Mouse (Mus musculus) midbrain, embryonic 10.5 days (tissue): Measurements from ENCODE around the gene Mfsd4b4. TPM values are rescaled to one million over a fixed set of nuclear protein-coding genes. Genes with fewer than 3 reads are reported as not detected.

Source experiments
- DNase-seq: peaks from one replicate; pipeline ENCODE4 v3.0.0-alpha.2; 2017; ENCODE audit warnings: low spot score
- H3K27ac ChIP-seq: fragments of 300-500 bp; sonication (generic); replicated peaks from 2 replicates; pipeline ENCODE4 v1.5.1; 2016; ENCODE audit warnings: mild to moderate bottlenecking
- H3K27me3 ChIP-seq: fragments of 300-500 bp; sonication (generic); 2 replicates; pipeline ENCODE4 v1.6.1; 2016; ENCODE audit warnings: low read depth, mild to moderate bottlenecking; ENCODE audit not compliant: poor library complexity, severe bottlenecking
- H3K36me3 ChIP-seq: fragments of 300-500 bp; sonication (generic); 2 replicates; pipeline ENCODE4 v1.6.1; 2016; ENCODE audit warnings: mild to moderate bottlenecking, moderate library complexity
- H3K4me1 ChIP-seq: fragments of 300-500 bp; sonication (generic); 2 replicates; pipeline ENCODE4 v1.6.1; 2016
- H3K4me3 ChIP-seq: fragments of 300-500 bp; sonication (generic); 2 replicates; pipeline ENCODE4 v1.5.1; 2016; ENCODE audit warnings: mild to moderate bottlenecking, moderate library complexity
- H3K9me3 ChIP-seq: fragments of 300-500 bp; sonication (generic); replicated peaks from 2 replicates; pipeline ENCODE4 v1.6.1; 2016; ENCODE audit warnings: mild to moderate bottlenecking
- WGBS: fragments of 180-500 bp; shearing (Covaris S2); methylation state at CpG from one replicate; pipeline ENCODE4 v1.1.7; 2016; 5-methylcytosine and 5-hydroxymethylcytosine counted together
- polyA plus RNA-seq: library from polyadenylated mRNA; unstranded; fragments of >200 nt; fragmentation: Nextera tagmentation; extraction: Ambion mirVana; gene quantifications from 2 replicates; pipeline ENCODE4 v1.2.1, GENCODE M21; 2016

Mfsd4b4 gene
- polyA plus RNA-seq, 1 experiment from 2014 or later: 4.5 TPM

GRCm38 (mm10) chr10:39865509-39865908, 33.5 kb downstream of the Mfsd4b4 start:
- Histone ChIP-seq H3K27me3 (no peaks in the 10 kb centered on the region), H3K36me3 (peaks cover 69% of the 10 kb centered on the region), H3K27ac (no peak overlapping the region), H3K9me3 (no peaks in the 10 kb centered on the region), H3K4me3 (no peak overlapping the region), H3K4me1 (no peaks in the 10 kb centered on the region)
- 86% methylated on average over 2 of the region's 2 CpGs for WGBS
- DNase-seq: no peak

- no peaks in the 10 kb centered on the region for H3K4me1 ChIP-seq
- DNase-seq: no peak
- no peak overlapping the region for H3K27ac ChIP-seq
- H3K36me3 ChIP-seq: peaks cover 78% of the 10 kb centered on the region
- WGBS: 92% methylated on average over 1 of the region's 1 CpGs
- H3K27me3 ChIP-seq: no peaks in the 10 kb centered on the region
- no peak overlapping the region for H3K4me3 ChIP-seq
- H3K9me3 ChIP-seq: no peaks in the 10 kb centered on the region
These were observed 56.4 kb downstream of the Mfsd4b4 start for GRCm38 (mm10) chr10:39842621-39843020.

Other genes with a start within 250 kb of the Mfsd4b4 start
- 8.4 and 11.5 TPM in 2 replicates for gene Rev3l, start 167.1 kb downstream of the Mfsd4b4 start, polyA plus RNA-seq
- not detected in 2 replicates for gene Mfsd4b2, start 27.7 kb upstream of the Mfsd4b4 start, polyA plus RNA-seq
- 0.16 TPM in 2 replicates for gene Mfsd4b3, start 60.9 kb upstream of the Mfsd4b4 start, polyA plus RNA-seq
- 0.09 TPM in 1 of 2 replicates, not detected in the other for gene Mfsd4b5, start 87.4 kb upstream of the Mfsd4b4 start, polyA plus RNA-seq
- not detected in 2 replicates for gene Mfsd4b1, start 126.0 kb upstream of the Mfsd4b4 start, polyA plus RNA-seq
- 5.0 and 6.4 TPM in 2 replicates for gene Slc16a10, start 243.0 kb upstream of the Mfsd4b4 start, polyA plus RNA-seq